Mouse (Mus musculus): ENCODE measurements around the gene Igf2bp3. TPM values are rescaled to one million over a fixed set of nuclear protein-coding genes. Genes with fewer than 3 reads are reported as not detected.

Gene Igf2bp3
- polyA plus RNA-seq, 1 experiment = 85.8 TPM

DNA sequence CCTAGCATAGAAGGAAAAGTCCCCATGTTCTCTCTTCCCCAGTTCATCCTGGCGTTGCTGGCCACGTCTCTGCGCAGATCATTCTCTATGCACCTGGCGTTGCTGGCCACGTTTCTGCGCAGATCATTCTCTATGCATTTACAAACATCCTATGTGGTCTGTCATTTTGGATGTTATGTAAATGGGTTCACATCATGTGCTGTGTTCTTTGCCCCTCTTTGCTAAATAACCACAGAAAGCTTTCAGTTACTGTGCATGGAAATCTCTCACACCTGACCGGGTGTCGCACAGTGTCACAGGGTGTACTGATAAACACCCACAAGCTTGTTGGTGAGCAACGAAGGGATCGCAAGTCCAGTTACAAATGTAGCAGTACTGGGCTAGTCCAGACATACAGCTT is 166.4 kb downstream of the Igf2bp3 start:
- no peaks in the 10 kb centered on the region for H3K27me3 ChIP-seq (ENCODE audit: control insufficient read depth, insufficient read depth, low read length, poor library complexity, severe bottlenecking)
- H3K4me1 ChIP-seq (ENCODE audit: control insufficient read depth, insufficient read depth, low read length) = no peaks in the 10 kb centered on the region
- H3K4me3 ChIP-seq (ENCODE audit: low read depth, low read length) = no peak overlapping the region
- H3K36me3 ChIP-seq (ENCODE audit: control insufficient read depth, insufficient read depth, low read length, poor library complexity, severe bottlenecking) = no peaks in the 10 kb centered on the region
- no peaks in the 10 kb centered on the region for H3K9me3 ChIP-seq (replicated peaks; ENCODE audit: control insufficient read depth, insufficient read depth, low read length, poor library complexity, severe bottlenecking)
- TF ChIP-seq EP300 (IDR thresholded peaks at IDR 0.05; ENCODE audit: insufficient read depth, low read depth, low read length) (no peak), CTCF (IDR thresholded peaks at IDR 0.05; ENCODE audit: low read depth, low read length) (no peak), POLR2A (IDR thresholded peaks at IDR 0.05; ENCODE audit: insufficient read depth, low read length) (no peak)
- no peak overlapping the region for H3K9ac ChIP-seq (ENCODE audit: low read depth, poor library complexity, severe bottlenecking)
- no peak overlapping the region for H3K27ac ChIP-seq (ENCODE audit: insufficient read depth, low read length)

DNA sequence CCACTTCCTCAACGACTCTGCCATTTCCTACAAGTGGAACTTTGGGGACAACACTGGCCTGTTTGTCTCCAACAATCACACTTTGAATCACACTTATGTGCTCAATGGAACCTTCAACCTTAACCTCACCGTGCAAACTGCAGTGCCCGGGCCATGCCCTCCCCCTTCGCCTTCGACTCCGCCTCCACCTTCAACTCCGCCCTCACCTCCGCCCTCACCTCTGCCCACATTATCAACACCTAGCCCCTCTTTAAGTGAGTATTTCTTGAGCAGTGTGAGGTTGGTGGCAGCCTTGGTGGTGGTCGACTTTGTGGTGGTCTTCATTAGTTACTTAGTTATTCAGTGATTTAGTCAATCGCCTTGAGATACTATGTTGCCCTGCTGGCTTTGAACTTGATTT is 166.9 kb downstream of the Igf2bp3 start:
- Histone ChIP-seq H3K4me1 (ENCODE audit: control insufficient read depth, insufficient read depth, low read length) (no peaks in the 10 kb centered on the region), H3K27ac (ENCODE audit: insufficient read depth, low read length) (no peak overlapping the region), H3K9ac (ENCODE audit: low read depth, poor library complexity, severe bottlenecking) (no peak overlapping the region), H3K27me3 (ENCODE audit: control insufficient read depth, insufficient read depth, low read length, poor library complexity, severe bottlenecking) (no peaks in the 10 kb centered on the region), H3K4me3 (ENCODE audit: low read depth, low read length) (no peak overlapping the region), H3K36me3 (ENCODE audit: control insufficient read depth, insufficient read depth, low read length, poor library complexity, severe bottlenecking) (no peaks in the 10 kb centered on the region), H3K9me3 (replicated peaks; ENCODE audit: control insufficient read depth, insufficient read depth, low read length, poor library complexity, severe bottlenecking) (no peaks in the 10 kb centered on the region)
- no peak for TF ChIP-seq POLR2A (IDR thresholded peaks at IDR 0.05; ENCODE audit: insufficient read depth, low read length)
- TF ChIP-seq CTCF (IDR thresholded peaks at IDR 0.05; ENCODE audit: low read depth, low read length) = no peak
- no peak for TF ChIP-seq EP300 (IDR thresholded peaks at IDR 0.05; ENCODE audit: insufficient read depth, low read depth, low read length)

GRCm38 (mm10) chr6:49046976-49047375 is 167.8 kb downstream of the Igf2bp3 start:
- Histone ChIP-seq H3K36me3 (ENCODE audit: control insufficient read depth, insufficient read depth, low read length, poor library complexity, severe bottlenecking) (no peaks in the 10 kb centered on the region), H3K4me1 (ENCODE audit: control insufficient read depth, insufficient read depth, low read length) (no peaks in the 10 kb centered on the region), H3K4me3 (ENCODE audit: low read depth, low read length) (no peak overlapping the region), H3K9me3 (replicated peaks; ENCODE audit: control insufficient read depth, insufficient read depth, low read length, poor library complexity, severe bottlenecking) (no peaks in the 10 kb centered on the region), H3K27me3 (ENCODE audit: control insufficient read depth, insufficient read depth, low read length, poor library complexity, severe bottlenecking) (no peaks in the 10 kb centered on the region), H3K9ac (ENCODE audit: low read depth, poor library complexity, severe bottlenecking) (no peak overlapping the region), H3K27ac (ENCODE audit: insufficient read depth, low read length) (no peak overlapping the region)
- TF ChIP-seq EP300 (IDR thresholded peaks at IDR 0.05; ENCODE audit: insufficient read depth, low read depth, low read length) (no peak), CTCF (IDR thresholded peaks at IDR 0.05; ENCODE audit: low read depth, low read length) (no peak), POLR2A (IDR thresholded peaks at IDR 0.05; ENCODE audit: insufficient read depth, low read length) (no peak)

DNA sequence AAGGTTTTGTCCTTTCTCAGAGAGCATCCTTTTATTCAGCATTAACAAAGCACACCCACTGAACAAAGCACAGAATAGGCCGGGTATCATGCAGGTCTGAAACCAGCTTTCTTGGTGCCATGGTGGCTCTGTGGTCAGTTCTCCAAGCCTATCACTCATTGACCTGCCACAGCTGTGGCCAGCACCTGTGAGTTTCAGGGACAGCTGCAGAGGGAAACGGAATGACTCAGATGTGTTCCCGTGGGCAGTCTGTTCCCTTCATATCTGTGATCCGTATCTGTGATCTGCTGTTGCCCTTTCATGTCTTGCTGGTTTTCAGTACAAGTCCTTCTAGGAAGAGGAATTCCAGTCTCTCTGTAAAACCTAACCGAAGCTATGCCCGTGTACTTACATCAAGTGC is 168.3 kb downstream of the Igf2bp3 start:
- H3K27me3 ChIP-seq (ENCODE audit: control insufficient read depth, insufficient read depth, low read length, poor library complexity, severe bottlenecking) = no peaks in the 10 kb centered on the region
- TF ChIP-seq POLR2A (IDR thresholded peaks at IDR 0.05; ENCODE audit: insufficient read depth, low read length) (no peak), EP300 (IDR thresholded peaks at IDR 0.05; ENCODE audit: insufficient read depth, low read depth, low read length) (no peak), CTCF (IDR thresholded peaks at IDR 0.05; ENCODE audit: low read depth, low read length) (no peak)

DNA sequence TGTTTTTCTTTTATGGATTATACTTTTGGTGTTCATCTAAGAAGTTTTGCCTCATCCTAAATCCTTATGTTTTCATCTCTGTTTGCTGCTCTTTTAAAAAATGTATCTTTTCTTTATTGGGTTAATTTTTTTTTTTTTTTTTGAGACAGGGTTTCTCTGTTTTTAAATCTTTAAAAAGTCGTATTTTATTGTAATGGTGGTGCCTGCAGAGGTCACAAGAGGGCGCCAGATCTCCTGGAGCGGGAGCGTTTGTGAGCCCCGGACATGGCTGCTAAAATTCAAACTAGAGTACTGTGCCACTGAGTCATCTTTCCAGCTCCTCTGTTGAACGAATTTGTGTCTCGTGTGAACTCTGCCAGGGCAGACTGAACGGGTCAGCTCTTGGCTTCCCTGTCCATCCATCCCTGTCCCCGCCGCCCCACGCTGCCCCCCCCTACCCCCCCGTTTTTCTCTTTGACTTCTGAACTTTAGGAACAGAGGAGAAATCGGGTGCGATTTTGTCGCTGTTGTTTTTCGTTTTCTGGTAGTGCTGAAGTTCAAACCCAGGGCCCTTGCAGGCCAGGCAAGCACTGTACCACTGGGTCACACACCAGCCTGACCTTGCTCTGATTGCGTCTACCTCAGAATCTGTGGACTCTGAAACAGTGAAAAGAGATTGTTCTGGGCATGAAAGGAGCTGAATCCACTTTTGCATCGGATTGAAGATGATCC is 175.1 kb downstream of the Igf2bp3 start:
- peak overlapping the region; percentile 18 for H3K4me3 ChIP-seq (ENCODE audit: low read depth, low read length)
- peak overlapping the region; percentile 84 for H3K9ac ChIP-seq (ENCODE audit: low read depth, poor library complexity, severe bottlenecking)
- H3K27ac ChIP-seq (ENCODE audit: insufficient read depth, low read length) = no peak overlapping the region

More for the DNA sequence above, 168.3 kb downstream of the Igf2bp3 start:
- Histone ChIP-seq H3K9me3 (replicated peaks; ENCODE audit: control insufficient read depth, insufficient read depth, low read length, poor library complexity, severe bottlenecking) (no peaks in the 10 kb centered on the region), H3K9ac (ENCODE audit: low read depth, poor library complexity, severe bottlenecking) (no peak overlapping the region), H3K36me3 (ENCODE audit: control insufficient read depth, insufficient read depth, low read length, poor library complexity, severe bottlenecking) (no peaks in the 10 kb centered on the region), H3K27ac (ENCODE audit: insufficient read depth, low read length) (no peak overlapping the region), H3K4me3 (ENCODE audit: low read depth, low read length) (no peak overlapping the region), H3K4me1 (ENCODE audit: control insufficient read depth, insufficient read depth, low read length) (no peaks in the 10 kb centered on the region)

DNA sequence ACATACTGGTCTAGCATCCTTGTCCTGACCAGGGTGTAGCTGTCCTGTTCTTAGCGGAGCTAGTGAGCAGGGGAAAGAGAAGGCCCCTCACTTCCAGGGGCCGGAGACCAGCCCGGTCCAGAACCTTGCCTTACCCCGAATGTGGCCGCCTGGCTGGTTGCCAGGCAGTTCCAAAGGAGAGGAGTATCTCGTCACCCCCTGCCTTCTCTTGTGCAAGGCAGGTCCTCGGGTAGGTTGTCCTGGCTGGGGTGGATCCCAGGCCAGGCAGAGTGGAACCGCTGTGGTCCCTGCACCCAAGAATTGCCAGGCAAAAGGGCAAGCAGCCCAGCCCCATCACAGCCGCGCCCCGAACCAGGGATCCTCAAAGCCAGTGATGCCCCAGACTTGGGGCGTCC is 177.5 kb downstream of the Igf2bp3 start:
- Histone ChIP-seq H3K9ac (ENCODE audit: low read depth, poor library complexity, severe bottlenecking) (no peak overlapping the region), H3K27me3 (ENCODE audit: control insufficient read depth, insufficient read depth, low read length, poor library complexity, severe bottlenecking) (no peaks in the 10 kb centered on the region), H3K36me3 (ENCODE audit: control insufficient read depth, insufficient read depth, low read length, poor library complexity, severe bottlenecking) (no peaks in the 10 kb centered on the region), H3K4me1 (ENCODE audit: control insufficient read depth, insufficient read depth, low read length) (peaks cover 2% of the 10 kb centered on the region), H3K27ac (ENCODE audit: insufficient read depth, low read length) (no peak overlapping the region), H3K4me3 (ENCODE audit: low read depth, low read length) (peak overlapping the region; percentile 66), H3K9me3 (replicated peaks; ENCODE audit: control insufficient read depth, insufficient read depth, low read length, poor library complexity, severe bottlenecking) (no peaks in the 10 kb centered on the region)
- TF ChIP-seq POLR2A (IDR thresholded peaks at IDR 0.05; ENCODE audit: insufficient read depth, low read length) (no peak), EP300 (IDR thresholded peaks at IDR 0.05; ENCODE audit: insufficient read depth, low read depth, low read length) (no peak), CTCF (IDR thresholded peaks at IDR 0.05; ENCODE audit: low read depth, low read length) (no peak)

More for the DNA sequence above, 175.1 kb downstream of the Igf2bp3 start:
- H3K4me1 ChIP-seq (ENCODE audit: control insufficient read depth, insufficient read depth, low read length) = peaks cover 2% of the 10 kb centered on the region
- H3K36me3 ChIP-seq (ENCODE audit: control insufficient read depth, insufficient read depth, low read length, poor library complexity, severe bottlenecking) = no peaks in the 10 kb centered on the region
- H3K9me3 ChIP-seq (replicated peaks; ENCODE audit: control insufficient read depth, insufficient read depth, low read length, poor library complexity, severe bottlenecking) = no peaks in the 10 kb centered on the region
- no peaks in the 10 kb centered on the region for H3K27me3 ChIP-seq (ENCODE audit: control insufficient read depth, insufficient read depth, low read length, poor library complexity, severe bottlenecking)
- no peak for TF ChIP-seq POLR2A (IDR thresholded peaks at IDR 0.05; ENCODE audit: insufficient read depth, low read length)
- no peak for TF ChIP-seq EP300 (IDR thresholded peaks at IDR 0.05; ENCODE audit: insufficient read depth, low read depth, low read length)
- TF ChIP-seq CTCF (IDR thresholded peaks at IDR 0.05; ENCODE audit: low read depth, low read length) = peak; percentile 72
